In the genomic region with DNA sequence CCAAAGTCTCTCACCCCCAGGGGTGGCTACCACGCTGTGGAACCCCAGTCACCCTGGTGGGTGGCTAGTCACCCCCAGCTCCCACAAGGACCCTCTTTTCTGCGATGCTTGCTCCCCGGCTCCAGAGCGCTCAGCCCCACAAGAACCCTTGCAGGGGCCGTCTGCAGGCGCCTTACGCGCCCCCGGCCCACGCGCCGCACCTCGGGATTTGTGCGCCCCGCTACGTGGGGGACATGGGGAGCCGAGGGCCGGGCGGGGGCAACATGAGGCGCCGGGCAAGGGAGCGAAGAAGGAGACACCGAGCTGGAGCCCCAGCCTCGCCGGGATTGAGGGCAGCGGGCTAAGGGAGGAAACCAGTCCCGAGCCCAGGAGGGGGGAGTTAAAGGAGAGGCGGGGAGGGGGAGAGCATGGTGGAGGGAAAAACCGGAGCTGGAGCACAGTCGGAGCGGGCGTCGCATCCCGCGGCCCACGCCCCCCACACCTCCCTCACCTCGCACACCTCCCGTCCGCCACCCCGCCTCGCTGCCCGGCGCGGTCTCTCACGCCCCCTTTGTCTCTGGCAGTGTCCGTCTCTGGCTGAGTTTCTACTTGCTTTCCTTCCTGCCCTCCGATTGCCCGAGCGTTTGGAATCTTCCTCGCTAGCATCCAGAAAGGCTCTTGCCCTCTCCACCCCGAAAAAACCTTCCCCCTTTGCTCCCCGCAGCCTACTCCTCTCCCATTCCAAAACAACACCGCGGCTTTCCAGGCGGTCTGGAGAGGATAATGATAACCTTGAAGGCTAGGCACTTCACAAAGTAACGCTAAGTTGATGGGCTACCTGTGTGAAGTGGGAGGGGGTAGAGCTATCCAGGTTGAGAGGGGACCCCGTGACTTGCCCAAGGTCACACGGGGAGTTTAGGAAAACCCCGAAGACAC, we compare ENCODE assay signal across 7 mouse cellular contexts. TPM values are rescaled to one million over a fixed set of nuclear protein-coding genes. Genes with fewer than 3 reads are reported as not detected.
DNase-seq lines count a peak whose midpoint lies in the region; ATAC-seq lines count a peak whose summit lies in the region.

TSS of gene Efnb3 (minus strand) at position 355 of the 915 bp plus-strand sequence.

- no peaks in the 10 kb centered on the region for H3K27me3 ChIP-seq in lung, embryonic 16.5 days (ENCODE audit: control insufficient read depth, insufficient read depth, low read depth, low read length)
- no peaks in the 10 kb centered on the region for H3K27me3 ChIP-seq in embryonic facial prominence, embryonic 15.5 days
- H3K27me3 ChIP-seq in hindbrain, embryonic 10.5 days (ENCODE audit: insufficient read depth, poor library complexity, severe bottlenecking) = peaks cover 15% of the 10 kb centered on the region
- H3K27me3 ChIP-seq in limb, embryonic 12.5 days = no peaks in the 10 kb centered on the region
- H3K27me3 ChIP-seq in neural tube, embryonic 15.5 days (replicated peaks) = no peaks in the 10 kb centered on the region

- peaks cover 6% of the 10 kb centered on the region; the same call in 1 of the 2 replicates for H3K36me3 ChIP-seq in lung, embryonic 16.5 days (ENCODE audit: control insufficient read depth, insufficient read depth, low read length)
- peaks cover 22% of the 10 kb centered on the region for H3K36me3 ChIP-seq in embryonic facial prominence, embryonic 15.5 days
- H3K36me3 ChIP-seq in hindbrain, embryonic 10.5 days = peaks cover 58% of the 10 kb centered on the region
- peaks cover 51% of the 10 kb centered on the region for H3K36me3 ChIP-seq in limb, embryonic 12.5 days
- H3K36me3 ChIP-seq in neural tube, embryonic 15.5 days = peaks cover 18% of the 10 kb centered on the region

- peak within 1 kb of the TSS; percentile 78 for H3K9ac ChIP-seq in lung, embryonic 16.5 days (ENCODE audit: low read length)
- H3K9ac ChIP-seq in embryonic facial prominence, embryonic 15.5 days = peak within 1 kb of the TSS; percentile 56
- H3K9ac ChIP-seq in limb, embryonic 12.5 days (replicated peaks) = peak within 1 kb of the TSS; percentile 91
- H3K9ac ChIP-seq in neural tube, embryonic 15.5 days (replicated peaks) = peak within 1 kb of the TSS; percentile 93

- H3K9me3 ChIP-seq in lung, embryonic 16.5 days (ENCODE audit: control insufficient read depth, low read length) = no peaks in the 10 kb centered on the region
- H3K9me3 ChIP-seq in embryonic facial prominence, embryonic 15.5 days (replicated peaks) = no peaks in the 10 kb centered on the region
- no peaks in the 10 kb centered on the region for H3K9me3 ChIP-seq in hindbrain, embryonic 10.5 days
- H3K9me3 ChIP-seq in limb, embryonic 12.5 days = no peaks in the 10 kb centered on the region
- H3K9me3 ChIP-seq in neural tube, embryonic 15.5 days (replicated peaks) = no peaks in the 10 kb centered on the region

- peaks cover 15% of the 10 kb centered on the region for H3K4me1 ChIP-seq in lung, embryonic 16.5 days (replicated peaks; ENCODE audit: control insufficient read depth, insufficient read depth, low read length)
- peaks cover 46% of the 10 kb centered on the region for H3K4me1 ChIP-seq in embryonic facial prominence, embryonic 15.5 days
- peaks cover 97% of the 10 kb centered on the region for H3K4me1 ChIP-seq in hindbrain, embryonic 10.5 days (replicated peaks)
- peaks cover 78% of the 10 kb centered on the region for H3K4me1 ChIP-seq in limb, embryonic 12.5 days (replicated peaks)
- peaks cover 57% of the 10 kb centered on the region for H3K4me1 ChIP-seq in neural tube, embryonic 15.5 days

- peak; percentile 64 for ATAC-seq in lung, embryonic 16.5 days (ENCODE audit: low read depth)
- peak; percentile 73 for ATAC-seq in embryonic facial prominence, embryonic 15.5 days (ENCODE audit: insufficient number of reproducible peaks, low FRiP score, low TSS enrichment, low read depth)
- ATAC-seq in limb, embryonic 12.5 days (ENCODE audit: insufficient number of reproducible peaks, insufficient read depth, low FRiP score, low TSS enrichment, low read depth) = peak; percentile 76
- ATAC-seq in neural tube, embryonic 15.5 days (ENCODE audit: low FRiP score) = peak; percentile 75

- H3K4me2 ChIP-seq in lung, embryonic 16.5 days (ENCODE audit: low read depth, low read length) = peak within 1 kb of the TSS; percentile 99
- H3K4me2 ChIP-seq in embryonic facial prominence, embryonic 15.5 days (replicated peaks) = peak within 1 kb of the TSS; percentile 86
- peak within 1 kb of the TSS; percentile 97 for H3K4me2 ChIP-seq in limb, embryonic 12.5 days
- H3K4me2 ChIP-seq in neural tube, embryonic 15.5 days = peak within 1 kb of the TSS; percentile 75

- no peak within 1 kb of the TSS for H3K27ac ChIP-seq in lung, embryonic 16.5 days (ENCODE audit: low read length)
- peak within 1 kb of the TSS; percentile 74 for H3K27ac ChIP-seq in embryonic facial prominence, embryonic 15.5 days (replicated peaks)
- H3K27ac ChIP-seq in hindbrain, embryonic 10.5 days = peak within 1 kb of the TSS; percentile 98
- peak within 1 kb of the TSS; percentile 95 for H3K27ac ChIP-seq in limb, embryonic 12.5 days
- peak within 1 kb of the TSS; percentile 84 for H3K27ac ChIP-seq in neural tube, embryonic 15.5 days (replicated peaks)

- DNase-seq in lung, postnatal 36 days = no peak
- peak; percentile 82 for DNase-seq in hindbrain, embryonic 10.5 days (ENCODE audit: low spot score)
- DNase-seq in MN1 (ENCODE audit: low spot score) = no peak

- 1% methylated on average over 39 of the region's 59 CpGs for WGBS in lung, embryonic 16.5 days
- WGBS in embryonic facial prominence, embryonic 15.5 days = under 1% methylated on average over 50 of the region's 59 CpGs
- WGBS in hindbrain, embryonic 10.5 days = under 1% methylated on average over 58 of the region's 59 CpGs
- under 1% methylated on average over 59 of the region's 59 CpGs for WGBS in limb, embryonic 12.5 days
- WGBS in neural tube, embryonic 15.5 days = 2% methylated on average over 46 of the region's 59 CpGs

- peak within 1 kb of the TSS; percentile 61 for H3K4me3 ChIP-seq in lung, embryonic 16.5 days (ENCODE audit: low read length)
- peak within 1 kb of the TSS; percentile 64 for H3K4me3 ChIP-seq in embryonic facial prominence, embryonic 15.5 days (replicated peaks)
- peak within 1 kb of the TSS; percentile 91 for H3K4me3 ChIP-seq in hindbrain, embryonic 10.5 days
- peak within 1 kb of the TSS; percentile 85 for H3K4me3 ChIP-seq in limb, embryonic 12.5 days (replicated peaks)
- H3K4me3 ChIP-seq in neural tube, embryonic 15.5 days (replicated peaks) = peak within 1 kb of the TSS; percentile 69

RNA-seq across cellular contexts. Expression of gene Efnb3, which starts in this region (rescaled TPM):
- 5.6 and 5.7 TPM in 2 replicates for polyA plus RNA-seq in lung, embryonic 16.5 days (2015; fragmentation: Nextera tagmentation; extraction: Ambion mirVana)
- polyA plus RNA-seq in embryonic facial prominence, embryonic 15.5 days (2015; fragmentation: Nextera tagmentation; extraction: Ambion mirVana) = 29.0 and 31.5 TPM in 2 replicates
- polyA plus RNA-seq in hindbrain, embryonic 10.5 days (2016; fragmentation: Nextera tagmentation; extraction: Ambion mirVana) = 61.9 and 67.2 TPM in 2 replicates
- 53.3 and 54.3 TPM in 2 replicates for polyA plus RNA-seq in limb, embryonic 12.5 days (2016; fragmentation: Nextera tagmentation; extraction: Ambion mirVana)
- polyA plus RNA-seq in neural tube, embryonic 15.5 days (2015; fragmentation: Nextera tagmentation; extraction: Ambion mirVana) = 113 and 126 TPM in 2 replicates
